Mouse (Mus musculus): Measurements from ENCODE around the gene Slc25a1.

Gene Slc25a1

DNA sequence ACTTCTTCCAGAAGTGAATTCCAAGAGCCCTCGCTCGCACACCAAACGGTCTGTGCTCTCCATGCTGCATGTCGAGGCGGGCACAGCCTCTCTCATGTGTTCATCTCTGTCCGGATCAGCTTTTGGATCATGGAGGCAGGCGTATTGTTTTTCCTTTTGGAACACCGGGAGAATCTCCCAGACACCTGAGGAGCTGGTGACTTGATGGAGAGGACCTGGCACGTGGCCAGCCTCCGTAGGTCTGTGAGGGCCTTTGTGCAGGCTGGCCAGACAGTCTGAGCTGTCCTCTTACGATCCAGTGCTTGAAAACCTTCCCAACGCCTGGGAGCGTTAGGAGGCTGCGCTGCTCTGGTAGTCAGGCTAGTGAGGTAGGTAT is 5.9 kb downstream of the Slc25a1 start:
- no peak for DNase-seq (ENCODE audit: low read depth in 2 of 2, low spot score in 2 of 2)

DNA sequence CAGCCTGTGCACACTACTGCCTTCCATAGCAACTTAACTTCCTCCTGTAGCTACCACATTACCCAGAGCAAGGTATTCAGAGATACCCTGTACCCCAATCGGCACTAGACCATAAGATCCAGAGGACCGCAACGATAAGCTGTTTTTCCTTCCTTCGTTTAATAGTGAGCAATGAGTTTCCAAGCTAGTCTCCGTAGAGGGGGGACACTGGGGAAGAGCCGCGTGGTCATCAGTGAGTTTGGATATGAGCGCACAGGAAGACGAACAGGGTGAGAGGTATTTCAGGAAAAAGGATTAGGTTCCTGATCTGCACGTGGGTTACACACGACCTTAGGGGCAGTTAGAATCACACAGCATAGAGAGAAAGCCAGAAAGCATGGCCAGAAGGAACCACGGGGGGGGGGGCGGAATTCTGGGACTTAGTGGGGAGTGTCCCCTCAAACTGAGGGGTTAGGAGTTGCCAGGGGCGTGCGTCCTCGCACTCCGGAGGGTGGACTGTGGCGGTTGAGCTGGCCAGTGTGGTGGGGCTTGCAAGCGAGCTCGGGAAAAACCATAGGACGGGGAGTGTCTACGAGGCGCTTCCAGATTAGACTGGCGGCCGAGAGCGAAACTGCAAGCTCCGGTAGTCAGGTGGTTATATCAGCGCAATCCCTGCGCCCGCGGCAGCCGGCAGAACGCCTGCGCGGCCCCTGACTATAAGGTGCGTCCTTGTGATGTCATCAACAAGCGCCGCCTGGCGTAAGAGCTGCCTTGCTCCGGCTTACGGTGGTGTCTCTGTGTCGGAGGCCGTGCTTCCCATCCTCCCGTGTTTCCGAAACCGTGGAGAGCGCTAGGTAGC is 6.5 kb downstream of the Slc25a1 start:
- peak; percentile 88 to 89 for DNase-seq (ENCODE audit: low read depth in 2 of 2, low spot score in 2 of 2)

GRCm38 (mm10) chr16:17920586-17920985 is 7.4 kb downstream of the Slc25a1 start:
- DNase-seq (ENCODE audit: low read depth in 2 of 2, low spot score in 2 of 2), result no peak

- no peak for DNase-seq (ENCODE audit: low read depth in 2 of 2, low spot score in 2 of 2)
Observed at GRCm38 (mm10) chr16:17914307-17915249, 13.4 kb downstream of the Slc25a1 start, which contains the start of gene Gsc2. Gene Gsc2, minus strand, starts transcription at chr16:17915059.

DNA sequence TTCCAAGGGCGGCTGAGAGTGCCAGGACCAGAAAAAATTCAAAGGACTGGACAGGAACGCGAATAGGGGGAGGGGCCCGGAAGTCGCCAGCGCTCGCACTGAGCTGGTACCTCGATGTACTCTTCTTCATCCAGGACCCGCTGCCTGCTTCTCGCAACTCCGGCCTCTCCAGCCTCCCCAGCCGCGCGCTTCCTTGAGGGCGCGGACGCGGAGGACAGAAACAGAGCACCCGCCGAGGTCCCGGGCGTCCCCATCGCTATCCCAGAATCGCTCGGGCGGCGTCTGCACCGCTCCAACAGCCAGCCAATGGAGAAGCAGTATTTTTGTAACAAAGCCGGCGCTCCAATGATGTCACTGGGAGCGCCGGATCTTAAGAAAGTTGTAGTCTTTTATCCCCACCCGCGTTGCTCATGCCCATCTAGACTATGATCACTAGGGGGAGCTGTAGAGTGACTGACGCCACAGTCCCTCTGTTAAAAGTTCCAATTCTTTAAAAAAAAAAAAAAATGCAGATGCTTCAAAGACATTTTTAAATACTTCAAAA is 16.9 kb downstream of the Slc25a1 start, which contains the start of gene Ess2:
Gene Ess2, minus strand, starts transcription at position 297 of the 544 bp plus-strand sequence.
- peak; percentile 83 to 86 for DNase-seq (ENCODE audit: low read depth in 2 of 2, low spot score in 2 of 2)

GRCm38 (mm10) chr16:17898462-17898861 is 29.6 kb downstream of the Slc25a1 start, which contains the start of the genes Dgcr2 and Tssk2:
Gene Dgcr2, minus strand, starts transcription at chr16:17898562.
Gene Tssk2, plus strand, starts transcription at chr16:17898637.
- DNase-seq (ENCODE audit: low read depth in 2 of 2, low spot score in 2 of 2), result no peak

DNA sequence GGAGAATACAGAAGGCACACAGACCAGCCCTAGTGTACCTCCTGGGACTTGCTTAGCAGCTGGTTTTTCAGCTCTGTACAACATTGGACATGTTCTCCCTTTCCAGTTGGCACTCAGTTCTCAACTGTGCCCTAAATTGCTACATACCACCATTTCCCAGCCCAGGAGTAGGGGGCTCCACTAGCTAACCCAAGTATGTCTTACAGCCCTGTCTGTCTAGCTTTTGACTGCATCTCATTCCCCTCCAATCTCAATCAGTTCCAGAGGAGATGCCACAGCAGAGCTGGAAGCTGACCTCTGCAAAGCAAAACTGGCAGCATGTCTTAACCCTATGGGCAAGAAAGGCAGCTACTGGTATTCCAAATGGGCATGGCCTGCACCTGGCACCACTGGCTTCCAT is 31.9 kb downstream of the Slc25a1 start:
- DNase-seq (ENCODE audit: low read depth in 2 of 2, low spot score in 2 of 2), result no peak

- DNase-seq (ENCODE audit: low read depth in 2 of 2, low spot score in 2 of 2), result no peak
Observed at GRCm38 (mm10) chr16:17893923-17894322, 34.1 kb downstream of the Slc25a1 start, which contains the start of gene Tssk1. Gene Tssk1, plus strand, starts transcription at chr16:17894223.

- DNase-seq (ENCODE audit: low read depth in 2 of 2, low spot score in 2 of 2), result no peak
Observed at GRCm38 (mm10) chr16:17892606-17893005, 35.4 kb downstream of the Slc25a1 start.

DNA sequence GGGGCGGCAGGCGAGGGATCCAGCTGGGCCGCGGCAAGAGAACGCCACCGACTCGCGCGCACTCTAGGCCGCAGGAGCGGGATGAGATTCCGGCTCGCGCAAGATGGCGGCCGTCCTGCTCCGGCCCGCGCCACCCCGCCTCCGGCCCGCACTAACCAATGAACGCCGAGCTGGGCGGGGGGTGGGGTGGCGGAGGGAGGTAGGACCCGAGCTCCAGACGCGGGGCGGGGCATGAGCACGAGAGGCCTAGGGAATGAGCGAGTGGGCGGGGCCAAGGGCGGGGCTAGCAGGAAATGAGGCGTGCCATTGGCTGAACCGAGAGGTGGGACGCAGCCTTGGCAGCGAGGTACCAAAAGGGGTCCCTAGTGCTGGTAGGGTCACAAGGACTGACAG is 36.5 kb downstream of the Slc25a1 start, which contains the start of gene Gm20518:
Gene Gm20518, minus strand, starts transcription at position 105 of the 393 bp plus-strand sequence.
- DNase-seq (ENCODE audit: low read depth in 2 of 2, low spot score in 2 of 2), result peak; percentile 96 to 98

GRCm38 (mm10) chr16:17890917-17891566 is 37.0 kb downstream of the Slc25a1 start:
- peak in 1 of 2 experiments; percentile 7 for DNase-seq (ENCODE audit: low read depth in 2 of 2, low spot score in 2 of 2)

DNA sequence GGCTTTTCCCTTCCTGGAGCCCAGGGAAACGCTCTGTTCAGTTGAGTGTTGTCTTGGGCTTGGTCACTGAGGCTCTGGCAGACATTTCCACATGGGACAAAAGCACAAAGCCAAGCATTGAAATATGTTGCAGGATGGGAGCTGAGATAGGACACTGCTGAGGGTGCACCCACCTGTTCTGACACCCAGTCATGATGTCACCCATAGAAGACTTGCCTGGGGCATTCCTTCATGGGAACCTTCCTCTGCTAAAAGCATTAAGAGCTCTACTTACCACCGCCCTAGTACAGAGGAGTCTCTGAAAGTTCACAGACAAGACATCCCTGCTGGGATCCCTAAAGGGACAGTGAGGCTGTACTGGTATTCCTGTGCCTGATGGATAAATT is 37.7 kb downstream of the Slc25a1 start:
- no peak for DNase-seq (ENCODE audit: low read depth in 2 of 2, low spot score in 2 of 2)

GRCm38 (mm10) chr16:17889689-17890341 is 38.2 kb downstream of the Slc25a1 start:
- DNase-seq (ENCODE audit: low read depth in 2 of 2, low spot score in 2 of 2), result no peak

- no peak for DNase-seq (ENCODE audit: low read depth in 2 of 2, low spot score in 2 of 2)
Observed at GRCm38 (mm10) chr16:17884116-17884515, 43.9 kb downstream of the Slc25a1 start.

DNA sequence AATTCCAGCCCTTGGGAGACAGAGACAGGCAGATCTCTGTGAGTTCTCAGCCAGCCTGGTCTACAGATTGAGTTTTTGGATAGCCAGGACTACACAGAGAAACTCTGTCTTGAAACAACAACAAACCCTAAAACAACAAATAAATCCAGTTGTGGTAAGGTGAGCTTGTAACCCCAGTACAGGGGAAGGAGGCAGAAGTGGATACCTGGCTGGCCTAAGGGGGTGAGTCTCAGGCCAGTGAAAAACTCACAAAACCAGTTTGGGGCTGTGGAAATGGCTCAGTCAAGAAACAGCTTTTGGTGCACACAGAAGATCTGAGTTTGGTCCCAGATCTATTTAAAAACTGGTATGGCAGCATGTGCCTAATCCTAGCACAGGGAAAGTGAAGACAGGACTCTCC is 45.8 kb downstream of the Slc25a1 start:
- DNase-seq (ENCODE audit: low read depth in 2 of 2, low spot score in 2 of 2), result no peak

DNA sequence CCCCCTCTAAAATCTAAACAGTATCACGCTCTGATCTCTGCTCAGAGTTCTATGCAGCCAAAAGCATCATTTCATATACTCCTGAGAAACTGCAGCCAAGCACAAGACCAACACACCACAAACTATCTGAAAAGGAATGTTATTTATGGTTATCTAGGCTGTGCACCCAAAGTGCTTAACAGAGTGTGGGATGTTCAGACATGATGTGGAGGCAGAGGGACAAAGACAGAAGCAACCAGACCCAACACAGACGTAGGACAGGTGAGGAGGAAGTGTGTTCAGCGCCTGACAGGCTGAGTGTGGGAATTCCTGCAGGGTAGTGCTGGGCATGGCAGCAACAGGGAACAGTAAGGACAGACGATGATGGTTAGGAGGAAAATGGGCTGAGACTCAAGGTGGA is 48.4 kb downstream of the Slc25a1 start:
- DNase-seq (ENCODE audit: low read depth in 2 of 2, low spot score in 2 of 2), result no peak

GRCm38 (mm10) chr16:17876096-17876495 is 51.9 kb downstream of the Slc25a1 start:
- DNase-seq (ENCODE audit: low read depth in 2 of 2, low spot score in 2 of 2), result no peak

All from CD8-positive naive resting alpha-beta T cell, adult 2 months (primary cell).